In the genomic region with DNA sequence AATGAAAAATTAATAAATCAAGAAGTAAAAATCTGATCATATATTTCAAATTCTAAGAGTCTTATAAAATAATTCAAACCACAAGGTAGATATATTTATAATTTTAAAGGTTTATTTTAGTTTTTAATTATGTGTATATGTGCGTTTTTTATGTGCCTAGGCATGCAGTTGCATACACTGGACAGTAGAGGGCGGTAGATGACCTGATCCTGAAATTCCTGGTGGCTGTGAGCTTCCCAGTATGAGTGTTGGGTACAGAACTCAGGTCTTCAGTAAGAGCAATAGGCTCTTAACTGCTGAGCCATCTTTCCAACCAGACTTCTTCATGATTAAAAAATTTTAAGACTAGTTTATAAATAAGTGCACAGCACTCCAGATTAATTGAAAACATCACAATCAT, we compare ENCODE assay signal across 14 mouse cellular contexts.
A peak's percentile ranks its signal among the peaks of the same experiment; 100 is the strongest.
DNase-seq lines count a peak whose midpoint lies in the region; ATAC-seq and TF ChIP-seq lines count a peak whose summit lies in the region.
"Had no signal": no experiment of that assay in that cellular context is flagged by ENCODE, and none has a peak within 500 bp of the region (broad histone marks: within the 10 kb centered on the region; RNA-seq: fewer than 3 reads in every experiment).

No protein-coding gene starts in this region.

- H3K4me1 ChIP-seq in intestine, postnatal 0 days (replicated peaks; ENCODE audit: control insufficient read depth, insufficient read depth, low read length) = no peaks in the 10 kb centered on the region
- no peaks in the 10 kb centered on the region for H3K4me1 ChIP-seq in intestine, embryonic 15.5 days (replicated peaks)
- no peaks in the 10 kb centered on the region for H3K4me1 ChIP-seq in E14TG2a.4 (replicated peaks; ENCODE audit: low read depth, low read length)

- H3K27me3 ChIP-seq in intestine, postnatal 0 days (replicated peaks; ENCODE audit: control insufficient read depth, insufficient read depth, low read length) = no peaks in the 10 kb centered on the region
- H3K27me3 ChIP-seq in intestine, embryonic 15.5 days (replicated peaks) = no peaks in the 10 kb centered on the region
- no peaks in the 10 kb centered on the region for H3K27me3 ChIP-seq in E14TG2a.4 (ENCODE audit: insufficient read depth, low read length)
- H3K27me3 ChIP-seq: megakaryocyte, embryonic 14.5 days had no signal

- TF ChIP-seq CTCF in intestine, postnatal 0 days (IDR thresholded peaks at IDR 0.05; ENCODE audit: low read depth) = peak; percentile 58
- TF ChIP-seq CTCF in E14TG2a.4 (conservative IDR thresholded peaks at IDR 0.05; ENCODE audit: low read length) = peak; percentile 98

- H3K36me3 ChIP-seq in intestine, postnatal 0 days (ENCODE audit: control insufficient read depth, insufficient read depth) = no peaks in the 10 kb centered on the region
- no peaks in the 10 kb centered on the region for H3K36me3 ChIP-seq in intestine, embryonic 15.5 days
- H3K36me3 ChIP-seq in E14TG2a.4 (ENCODE audit: insufficient read depth, low read length) = no peaks in the 10 kb centered on the region

- ATAC-seq in CD4-positive, CD25-positive, alpha-beta regulatory T cell, adult 4 months = no peak
- ATAC-seq in intestine, postnatal 0 days = no peak
- ATAC-seq in intestine, embryonic 15.5 days = no peak
- ATAC-seq in monocyte, adult 5-6 weeks (replicated peaks; ENCODE audit: insufficient number of reproducible peaks, low FRiP score, low TSS enrichment, poor library complexity, severe bottlenecking) = no peak
- ATAC-seq: activated CD4-positive, CD25-positive, alpha-beta regulatory T cell, adult 4 months had no signal

- 39% methylated on average over 2 of the region's 2 CpGs for WGBS in intestine, postnatal 0 days
- 48% methylated on average over 2 of the region's 2 CpGs for whole genome bisulfite sequencing in intestine, embryonic 15.5 days

- H3K9ac ChIP-seq in intestine, postnatal 0 days (ENCODE audit: low read depth, low read length) = no peak overlapping the region
- H3K9ac ChIP-seq in intestine, embryonic 15.5 days = no peak overlapping the region

- no peak overlapping the region for H3K4me2 ChIP-seq in intestine, postnatal 0 days (replicated peaks; ENCODE audit: low read depth)
- no peak overlapping the region for H3K4me2 ChIP-seq in intestine, embryonic 15.5 days (replicated peaks)

- no peak overlapping the region for H3K4me3 ChIP-seq in intestine, postnatal 0 days (ENCODE audit: low read depth, low read length)
- H3K4me3 ChIP-seq in intestine, embryonic 15.5 days (replicated peaks) = no peak overlapping the region
- no peak overlapping the region for H3K4me3 ChIP-seq in E14TG2a.4 (replicated peaks; ENCODE audit: low read length)
- H3K4me3 ChIP-seq: megakaryocyte, embryonic 14.5 days had no signal

- peak; percentile 19 for DNase-seq in CD4-positive, CD25-positive, alpha-beta regulatory T cell, adult 2 months (ENCODE audit: low read depth, low spot score)
- DNase-seq in embryo, embryonic 11.5 days (ENCODE audit: low read depth, low spot score) = peak; percentile 22
- no peak for DNase-seq in T-cell, adult 2 months (ENCODE audit: low spot score)
- DNase-seq: cerebellum, adult 11-12 months; gastrocnemius, postnatal 36 days; heart, postnatal 4 days; kidney, postnatal 10 days had no signal

- no peaks in the 10 kb centered on the region for H3K9me3 ChIP-seq in intestine, postnatal 0 days (ENCODE audit: control insufficient read depth)
- no peaks in the 10 kb centered on the region for H3K9me3 ChIP-seq in intestine, embryonic 15.5 days
- H3K9me3 ChIP-seq in E14TG2a.4 (ENCODE audit: low read length) = peaks cover 10% of the 10 kb centered on the region; the same call in 1 of the 2 replicates

- H3K27ac ChIP-seq in intestine, postnatal 0 days (ENCODE audit: low read depth, low read length) = no peak overlapping the region
- no peak overlapping the region for H3K27ac ChIP-seq in intestine, embryonic 15.5 days
